ENCODE assay signal across 1 mouse cellular context in the genomic region with DNA sequence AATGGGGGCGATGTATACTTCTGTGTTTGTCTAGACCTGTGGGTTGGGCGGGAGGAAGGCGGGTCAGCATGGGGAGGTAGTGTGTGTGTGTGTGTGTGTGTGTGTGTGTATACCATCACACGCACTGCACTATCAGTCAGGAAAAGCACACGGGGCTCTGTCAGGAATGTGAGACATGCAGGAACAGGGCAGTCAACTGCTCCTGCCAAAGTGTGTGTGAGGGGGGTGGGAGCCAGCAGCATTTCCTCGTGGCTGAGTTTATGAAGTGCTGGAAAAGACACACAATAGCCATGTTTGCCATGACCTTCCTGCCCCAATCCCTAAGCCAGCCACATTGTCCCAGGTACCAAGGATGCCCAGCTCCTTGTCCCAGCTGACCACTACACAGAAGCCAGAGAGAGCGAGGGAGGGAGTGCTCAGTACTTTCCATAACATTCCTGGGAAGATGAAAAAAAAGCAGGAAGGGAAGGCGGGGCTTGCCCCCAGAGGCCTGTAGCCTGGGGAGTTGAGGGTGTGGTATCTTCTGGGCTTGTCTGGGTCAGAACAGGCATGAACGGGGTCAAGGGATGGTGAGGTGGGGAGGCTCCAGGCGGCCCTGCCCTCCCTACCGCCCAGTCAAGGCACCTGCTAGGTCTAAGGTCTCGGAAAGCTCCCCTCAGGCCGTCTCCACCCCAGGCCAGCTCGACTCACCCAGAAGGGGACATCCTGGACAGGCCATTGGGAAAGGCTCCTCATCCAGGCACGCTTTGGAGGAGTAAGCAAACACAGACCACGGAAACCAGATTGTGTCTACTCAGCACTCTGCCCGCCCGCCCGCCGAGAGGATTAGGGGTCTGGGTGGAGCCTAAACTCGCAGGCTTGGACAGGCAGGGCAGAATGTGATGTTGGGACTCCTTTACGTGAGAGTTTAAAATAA.
TF ChIP-seq lines count a peak whose summit lies in the region.

No protein-coding gene starts in this region.

TF ChIP-seq in ES-E14, 5 proteins besides CTCF, POLR2A, EP300 and RAD21:
- TF ChIP-seq MAFK (IDR thresholded peaks at IDR 0.05; ENCODE audit: insufficient read depth, low read depth, low read length), result peak; percentile 96
- no peak for TF ChIP-seq ZC3H11A (IDR thresholded peaks at IDR 0.05; ENCODE audit: borderline replicate concordance, low read depth, low read length)
- no peak for TF ChIP-seq HCFC1 (IDR thresholded peaks at IDR 0.05; ENCODE audit: borderline replicate concordance, insufficient read depth, low read length)
- no peak for TF ChIP-seq CHD2 (IDR thresholded peaks at IDR 0.05; ENCODE audit: low read depth, low read length)
- TF ChIP-seq ZNF384 (IDR thresholded peaks at IDR 0.05; ENCODE audit: low read depth, low read length), result peak; percentile 70
